Mouse (Mus musculus) naive thymus-derived CD4-positive, alpha-beta T cell, adult 2 months (primary cell): ENCODE measurements around the gene Gm973.
"Not testable (repeated sequence)": the region's sequence is repeated elsewhere in the genome, so short reads cannot be mapped to it uniquely, and the experiment has no call there.

Experiments used
- DNase-seq: peaks from one replicate; pipeline ENCODE4 v3.0.0-alpha.2; 2011; ENCODE audit warnings: low read depth

Gene Gm973

GRCm38 (mm10) chr1:59629194-59629593, 113.1 kb downstream of the Gm973 start:
- no peak for DNase-seq

- not testable (repeated sequence) for DNase-seq
These were observed 114.3 kb downstream of the Gm973 start for GRCm38 (mm10) chr1:59630356-59630755.

GRCm38 (mm10) chr1:59631986-59632659, 116.1 kb downstream of the Gm973 start:
- no peak for DNase-seq

DNA sequence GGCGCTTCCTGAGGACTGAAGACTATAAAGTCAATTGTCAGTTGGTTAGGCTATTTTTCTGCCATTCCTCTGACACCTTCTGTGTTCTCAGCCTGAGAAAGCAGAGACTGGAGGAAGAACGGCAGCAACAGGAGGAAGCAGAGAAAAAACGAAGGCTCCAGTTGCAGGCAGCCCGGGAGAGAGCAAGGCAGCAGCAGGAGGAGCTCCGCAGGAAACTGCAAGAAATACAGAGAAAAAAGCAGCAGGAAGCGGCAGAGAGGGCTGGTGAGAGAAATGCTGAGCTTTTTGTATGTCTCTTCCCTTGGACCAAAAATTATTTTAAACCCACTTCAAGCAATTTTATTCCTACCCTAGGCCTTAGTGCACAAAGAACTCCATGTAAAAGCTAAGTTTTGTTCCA, 117.0 kb downstream of the Gm973 start:
- DNase-seq = no peak

DNA sequence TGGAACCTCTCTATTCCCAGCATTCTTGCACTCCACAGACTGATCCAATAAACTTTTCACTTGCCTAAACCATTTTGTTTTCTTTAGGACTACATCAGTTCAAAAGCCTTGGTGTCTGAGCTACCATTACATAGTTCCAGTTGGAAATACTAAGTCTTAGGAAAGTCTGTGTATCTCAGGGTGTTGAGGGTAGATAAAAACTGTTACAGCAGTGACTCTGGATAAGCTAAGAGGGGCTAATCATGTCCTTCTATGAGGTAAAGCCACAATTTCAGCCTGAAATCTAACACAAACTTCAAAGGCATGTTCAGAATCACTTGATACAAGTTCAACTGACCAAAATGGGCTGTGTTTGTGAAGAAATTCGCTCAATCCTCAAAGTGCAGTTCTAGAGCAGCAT, 120.3 kb downstream of the Gm973 start:
- DNase-seq = no peak

DNA sequence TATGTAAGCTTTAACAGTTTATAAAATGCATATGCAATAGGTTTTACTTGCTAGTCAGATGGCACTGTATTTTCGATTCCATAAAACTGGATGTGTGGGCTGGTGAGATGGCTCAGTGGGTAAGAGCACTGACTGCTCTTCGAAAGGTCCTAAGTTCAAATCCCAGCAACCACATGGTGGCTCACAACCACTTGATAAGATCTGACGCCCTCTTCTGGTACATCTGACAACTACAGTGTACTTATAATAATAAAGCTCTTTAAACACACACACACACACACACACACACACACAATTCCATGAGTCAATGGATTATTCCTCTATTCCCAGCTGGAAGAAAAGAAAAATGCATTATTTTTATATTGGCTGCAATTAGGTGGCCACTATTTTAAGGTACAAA, 122.3 kb downstream of the Gm973 start:
- DNase-seq = no peak

- no peak for DNase-seq
These were observed 126.4 kb downstream of the Gm973 start for GRCm38 (mm10) chr1:59642488-59642887.

- not testable (repeated sequence) for DNase-seq
These were observed 130.4 kb downstream of the Gm973 start for GRCm38 (mm10) chr1:59646502-59646901.

GRCm38 (mm10) chr1:59651201-59651819, 135.2 kb downstream of the Gm973 start:
- no peak for DNase-seq

GRCm38 (mm10) chr1:59653243-59653911, 137.3 kb downstream of the Gm973 start:
- no peak for DNase-seq

DNA sequence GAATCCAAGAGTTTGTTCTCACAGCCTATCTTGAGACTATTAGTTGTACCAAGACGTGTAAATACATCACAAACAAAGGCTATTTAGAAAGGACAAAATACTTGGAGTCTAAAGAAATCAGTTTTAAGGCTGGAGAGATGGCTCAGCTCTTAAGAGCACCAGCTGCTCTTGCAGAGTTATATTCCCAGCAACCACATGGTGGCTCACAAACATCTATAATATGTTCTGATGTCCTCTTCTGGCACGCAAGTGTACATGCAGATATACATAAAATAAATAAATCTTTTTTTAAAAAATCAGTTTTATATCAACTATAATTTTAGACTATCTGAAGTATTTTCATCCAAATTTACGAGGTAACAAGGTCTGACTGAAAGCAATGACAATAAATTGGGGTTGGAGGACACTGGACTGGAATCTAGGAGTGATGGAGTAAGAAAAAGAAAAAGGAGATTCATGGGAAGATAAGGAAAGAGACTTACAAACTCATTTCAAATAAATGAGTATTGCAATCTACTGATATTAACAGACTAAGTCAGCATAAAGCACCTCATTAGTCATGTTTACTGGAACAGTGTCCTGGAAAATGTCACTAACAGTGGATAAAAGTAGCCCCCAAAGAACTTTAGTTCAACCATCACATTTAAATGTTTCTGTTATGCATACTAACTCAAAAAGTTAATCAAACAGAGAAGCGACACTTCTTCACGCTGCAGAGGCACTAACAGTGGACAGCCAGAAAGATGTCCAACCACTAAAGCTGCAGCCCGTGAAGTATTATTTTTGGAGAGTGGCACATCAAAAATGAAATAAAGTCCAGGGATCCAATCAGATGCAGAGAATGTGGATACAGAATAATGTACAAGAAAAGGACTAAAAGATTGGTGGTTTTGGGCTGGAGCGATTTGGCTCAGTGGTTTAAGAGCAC, 140.4 kb downstream of the Gm973 start:
- no peak for DNase-seq

- DNase-seq = no peak
These were observed 147.5 kb downstream of the Gm973 start for GRCm38 (mm10) chr1:59663456-59664135.

DNA sequence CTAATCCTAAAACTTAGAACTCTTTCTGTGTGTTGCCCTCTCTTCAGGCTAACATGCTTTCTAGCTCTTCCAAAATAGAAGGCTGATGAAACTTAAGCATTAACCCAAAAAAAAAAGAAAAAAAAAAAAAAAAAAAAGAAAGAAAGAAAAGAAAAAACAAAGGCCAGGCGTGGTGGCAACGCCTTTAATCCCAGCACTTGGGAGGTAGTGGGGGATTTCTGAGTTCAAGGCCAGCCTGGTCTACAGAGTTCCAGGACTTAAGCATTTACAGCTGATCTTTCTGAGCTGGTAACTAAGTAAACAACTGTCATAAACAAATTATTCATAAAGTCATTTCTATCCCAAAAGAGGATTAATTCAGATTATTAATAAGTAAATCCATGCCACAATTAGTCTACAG, 152.8 kb downstream of the Gm973 start:
- no peak for DNase-seq

GRCm38 (mm10) chr1:59669962-59670630, 154.0 kb downstream of the Gm973 start:
- DNase-seq = peak; percentile 67

DNA sequence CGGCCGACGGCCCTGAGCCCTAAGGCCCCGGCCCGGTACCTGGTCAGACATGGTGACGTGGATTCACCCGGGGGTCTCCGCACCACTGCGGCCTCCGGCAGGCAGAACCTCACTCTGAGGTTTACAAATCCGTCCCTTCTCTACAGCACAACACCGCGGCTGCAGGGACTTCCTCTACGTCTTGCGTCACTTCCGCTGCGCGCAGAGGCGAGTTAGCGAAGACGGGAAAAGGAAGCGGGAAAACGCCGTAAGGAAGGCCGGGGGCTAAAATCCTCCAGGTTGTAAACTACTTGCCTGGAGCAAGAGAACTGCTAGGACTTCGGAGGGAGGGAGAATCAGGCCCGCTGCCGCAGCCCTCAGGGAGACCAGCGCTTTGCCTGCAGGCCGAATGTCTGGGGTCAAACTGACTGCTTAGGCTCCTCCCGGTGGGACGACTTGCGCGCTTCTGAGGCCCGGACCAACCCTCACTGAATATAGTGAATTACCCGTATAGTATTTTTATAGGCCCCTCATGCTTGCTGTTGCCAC, 154.6 kb downstream of the Gm973 start, which contains the start of gene Sumo1:
Gene Sumo1, minus strand, starts transcription at position 194 of the 528 bp plus-strand sequence.
- peak; percentile 88 for DNase-seq

DNA sequence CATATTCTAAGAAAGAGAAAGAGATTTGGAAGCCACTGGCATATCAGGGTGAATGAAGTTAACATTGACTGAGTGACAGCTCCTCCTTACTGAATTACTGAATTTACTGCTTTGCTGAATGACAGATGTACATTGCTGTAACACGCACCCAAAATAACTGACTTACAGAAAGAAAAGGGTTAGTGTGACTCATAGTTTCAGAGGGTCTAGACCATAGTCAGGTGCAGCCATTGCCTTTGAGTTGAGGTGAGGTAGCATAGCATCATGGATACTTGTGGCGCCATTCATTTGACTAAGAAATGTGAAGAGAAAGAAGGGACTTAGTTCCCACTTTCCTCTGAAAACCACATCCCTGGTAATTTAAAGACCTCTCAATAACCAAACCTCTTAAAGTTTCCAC, 157.6 kb downstream of the Gm973 start:
- DNase-seq = no peak

DNA sequence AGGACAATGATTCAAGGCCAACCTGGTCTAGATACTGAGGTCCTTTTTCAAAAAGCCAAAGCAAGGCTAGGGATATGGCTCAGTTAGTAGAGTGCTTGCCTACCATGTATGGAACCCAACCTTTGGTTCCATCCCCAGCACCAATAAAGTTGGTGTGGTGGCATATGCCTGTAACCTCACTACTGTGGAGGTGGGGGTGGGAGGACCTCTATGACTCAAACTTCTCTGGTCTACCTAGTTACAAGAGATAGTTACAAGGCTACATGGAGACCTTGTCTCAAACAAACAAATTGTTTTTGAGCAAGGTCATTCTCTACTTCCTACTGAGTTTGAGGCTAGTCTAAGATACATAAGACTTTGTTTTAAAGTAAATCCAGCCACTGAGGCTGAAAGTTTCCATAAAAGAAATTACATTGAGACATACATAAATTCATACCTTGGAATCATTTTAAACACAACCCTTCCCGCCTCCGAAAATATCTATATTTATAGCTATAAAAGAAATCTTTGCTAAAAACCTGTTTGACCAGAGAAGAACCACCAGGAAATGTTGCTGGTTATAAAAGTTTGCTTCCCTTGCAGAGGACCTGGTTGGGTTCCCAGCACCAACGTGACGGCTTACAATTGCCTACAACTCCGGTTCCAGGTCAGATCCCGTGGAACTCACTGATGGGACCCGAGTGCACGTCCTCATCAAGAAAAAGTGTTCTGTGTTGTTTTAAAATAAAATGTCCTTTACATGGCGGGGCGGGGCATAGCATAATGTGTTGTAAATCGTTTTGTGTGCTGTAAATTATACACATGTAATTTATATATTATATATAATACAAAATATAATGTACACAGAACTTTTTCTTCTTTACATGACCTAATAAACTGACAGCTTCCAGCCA, 168.1 kb downstream of the Gm973 start:
- DNase-seq = peak; percentile 40

- peak; percentile 95 for DNase-seq
These were observed 169.0 kb downstream of the Gm973 start, which contains the start of gene Nop58 for GRCm38 (mm10) chr1:59684819-59685755. Gene Nop58, plus strand, starts transcription at chr1:59684971.
